Mouse (Mus musculus): ENCODE data around the gene Cdk14. TPM values are rescaled to one million over a fixed set of nuclear protein-coding genes. Genes with fewer than 3 reads are reported as not detected.
"Not testable (repeated sequence)": the region's sequence is repeated elsewhere in the genome, so short reads cannot be mapped to it uniquely, and the experiment has no call there.

The Cdk14 gene
- total RNA-seq, 2 experiments from 2014 or later, result 21.2 to 26.0 TPM

- DNase-seq (ENCODE audit: low spot score in 2 of 2), result no peak
Observed at GRCm38 (mm10) chr5:4924866-4925265, 495.2 kb downstream of the Cdk14 start.

GRCm38 (mm10) chr5:4918376-4918775, 501.7 kb downstream of the Cdk14 start:
- peak in 1 of 2 experiments; percentile 26 for DNase-seq (ENCODE audit: low spot score in 2 of 2)

- DNase-seq (ENCODE audit: low spot score in 2 of 2), result no peak
Observed at GRCm38 (mm10) chr5:4917743-4918142, 502.4 kb downstream of the Cdk14 start.

- no peak for DNase-seq (ENCODE audit: low spot score in 2 of 2)
Observed at GRCm38 (mm10) chr5:4917274-4917673, 502.8 kb downstream of the Cdk14 start.

- DNase-seq (ENCODE audit: low spot score in 2 of 2), result no peak
Observed at GRCm38 (mm10) chr5:4916390-4917273, 503.5 kb downstream of the Cdk14 start.

- not testable (repeated sequence) for DNase-seq (ENCODE audit: low spot score in 2 of 2)
Observed at GRCm38 (mm10) chr5:4904911-4905310, 515.2 kb downstream of the Cdk14 start.

- DNase-seq (ENCODE audit: low spot score in 2 of 2), result no peak
Observed at GRCm38 (mm10) chr5:4898241-4898640, 521.9 kb downstream of the Cdk14 start.

- DNase-seq (ENCODE audit: low spot score in 2 of 2), result no peak
Observed at GRCm38 (mm10) chr5:4894988-4895387, 525.1 kb downstream of the Cdk14 start.

GRCm38 (mm10) chr5:4893852-4894207, 526.3 kb downstream of the Cdk14 start:
- no peak for DNase-seq (ENCODE audit: low spot score in 2 of 2)

GRCm38 (mm10) chr5:4893206-4893851, 526.8 kb downstream of the Cdk14 start:
- no peak for DNase-seq (ENCODE audit: low spot score in 2 of 2)

GRCm38 (mm10) chr5:4892734-4893133, 527.4 kb downstream of the Cdk14 start:
- DNase-seq (ENCODE audit: low spot score in 2 of 2), result no peak

- DNase-seq (ENCODE audit: low spot score in 2 of 2), result no peak
Observed at GRCm38 (mm10) chr5:4891862-4892704, 528.0 kb downstream of the Cdk14 start.

- no peak for DNase-seq (ENCODE audit: low spot score in 2 of 2)
Observed at GRCm38 (mm10) chr5:4887069-4887468, 533.0 kb downstream of the Cdk14 start.

- no peak for DNase-seq (ENCODE audit: low spot score in 2 of 2)
Observed at GRCm38 (mm10) chr5:4882841-4883240, 537.3 kb downstream of the Cdk14 start.

GRCm38 (mm10) chr5:4880331-4880730, 539.8 kb downstream of the Cdk14 start:
- no peak for DNase-seq (ENCODE audit: low spot score in 2 of 2)

GRCm38 (mm10) chr5:4878934-4879333, 541.2 kb downstream of the Cdk14 start:
- no peak for DNase-seq (ENCODE audit: low spot score in 2 of 2)

- no peak for DNase-seq (ENCODE audit: low spot score in 2 of 2)
Observed at GRCm38 (mm10) chr5:4877638-4878037, 542.5 kb downstream of the Cdk14 start.

GRCm38 (mm10) chr5:4877131-4877631, 542.9 kb downstream of the Cdk14 start:
- no peak for DNase-seq (ENCODE audit: low spot score in 2 of 2)

GRCm38 (mm10) chr5:4876653-4877091, 543.4 kb downstream of the Cdk14 start:
- no peak for DNase-seq (ENCODE audit: low spot score in 2 of 2)

- DNase-seq (ENCODE audit: low spot score in 2 of 2), result no peak
Observed at GRCm38 (mm10) chr5:4870041-4870726, 549.9 kb downstream of the Cdk14 start.

Measured in adrenal gland, postnatal 4 days (tissue).